Mouse (Mus musculus) brain, adult 10 weeks (tissue): ENCODE data around the gene Spink2. TPM values are rescaled to one million over a fixed set of nuclear protein-coding genes. Genes with fewer than 3 reads are reported as not detected.

Experiments
- polyA plus RNA-seq: library from polyadenylated mRNA; stranded (reverse); fragments of 350-450 nt; fragmentation: Illumina TruSeq; extraction: RNeasy Lipid Tissue Mini Kit (QIAGEN cat#74804); gene quantifications from one replicate; pipeline ENCODE4 v1.2.3, GENCODE M21; 2015; ENCODE audit warnings: low read depth, low replicate concordance

Spink2 gene
- 0.91 TPM for polyA plus RNA-seq

GRCm38 (mm10) chr5:77211236-77211635 is at the start of gene Spink2:
Gene Spink2 (minus strand): TSS chr5:77211471.

Other genes starting within 250 kb of the Spink2 start
- 73.9 TPM for gene Srp72, start 236.8 kb downstream of the Spink2 start, polyA plus RNA-seq
- gene Arl9, start 207.4 kb downstream of the Spink2 start, polyA plus RNA-seq = not detected
- 1.4 TPM for gene Thegl, start 195.4 kb downstream of the Spink2 start, polyA plus RNA-seq
- 78.8 TPM for gene Hopx, start 96.3 kb downstream of the Spink2 start, polyA plus RNA-seq
- 1.9 TPM for gene Rest, start 54.0 kb upstream of the Spink2 start, polyA plus RNA-seq
- 18.9 TPM for gene Noa1, start 98.6 kb upstream of the Spink2 start, polyA plus RNA-seq
- gene Polr2b, start 98.7 kb upstream of the Spink2 start, polyA plus RNA-seq = 47.0 TPM
- 38.7 TPM for gene Igfbp7, start 196.6 kb upstream of the Spink2 start, polyA plus RNA-seq